Mouse (Mus musculus): ENCODE measurements around the gene Apba2.

Apba2 gene

GRCm38 (mm10) chr7:64795554-64795953, 294.0 kb downstream of the Apba2 start:
- no peak for DNase-seq (ENCODE audit: low read depth, low spot score)

All from ES-CJ7 (cell line).